Mouse (Mus musculus) hindbrain, embryonic 14.5 days (tissue): ENCODE data around the gene Gm14226. TPM values are rescaled to one million over a fixed set of nuclear protein-coding genes. Genes with fewer than 3 reads are reported as not detected.
"Not testable (repeated sequence)": the region's sequence is repeated elsewhere in the genome, so short reads cannot be mapped to it uniquely, and the experiment has no call there.

Source experiments
- ATAC-seq: fragments of 200-750 bp; cut with Nextera tagmentation; 2 replicates; pipeline ENCODE4 v1.8.0; 2017; ENCODE audit warnings: moderate number of reproducible peaks, mild to moderate bottlenecking, moderate TSS enrichment, moderate library complexity; ENCODE audit not compliant: low FRiP score
- DNase-seq: peaks from one replicate; pipeline ENCODE4 v3.0.0-alpha.2; 2015; ENCODE audit warnings: low spot score
- H3K27ac ChIP-seq: fragments of 300-500 bp; sonication (generic); 2 replicates; pipeline ENCODE4 v1.5.1; 2014; ENCODE audit warnings: mild to moderate bottlenecking, moderate library complexity
- H3K27me3 ChIP-seq: fragments of 300-500 bp; sonication (generic); 2 replicates; pipeline ENCODE4 v1.6.1; 2014; ENCODE audit warnings: mild to moderate bottlenecking, low read length, mixed read lengths; ENCODE audit not compliant: control insufficient read depth, insufficient read depth
- H3K36me3 ChIP-seq: fragments of 300-500 bp; sonication (generic); replicated peaks from 2 replicates; pipeline ENCODE4 v1.6.1; 2014; ENCODE audit not compliant: control insufficient read depth, insufficient read depth
- H3K4me1 ChIP-seq: fragments of 300-500 bp; sonication (generic); replicated peaks from 2 replicates; pipeline ENCODE4 v1.6.1; 2014; ENCODE audit warnings: antibody characterized with exemption, low read length, mixed read lengths; ENCODE audit not compliant: control insufficient read depth, insufficient read depth
- H3K4me2 ChIP-seq: fragments of 300-500 bp; sonication (generic); replicated peaks from 2 replicates; pipeline ENCODE4 v1.6.1; 2014; ENCODE audit warnings: mild to moderate bottlenecking, moderate library complexity
- H3K4me3 ChIP-seq: fragments of 300-500 bp; sonication (generic); replicated peaks from 2 replicates; pipeline ENCODE4 v1.5.1; 2014; ENCODE audit warnings: mild to moderate bottlenecking, low read length
- H3K9ac ChIP-seq: fragments of 300-500 bp; sonication (generic); 2 replicates; pipeline ENCODE4 v1.6.1; 2014
- H3K9me3 ChIP-seq: fragments of 300-500 bp; sonication (generic); 2 replicates; pipeline ENCODE4 v1.6.1; 2016; ENCODE audit warnings: low read length; ENCODE audit not compliant: control insufficient read depth
- WGBS: fragments of 180-500 bp; shearing (Covaris S2); extraction: QIAGEN DNeasy Blood & Tissue Kit; methylation state at CpG from one replicate; pipeline ENCODE4 v1.1.7; 2014; 5-methylcytosine and 5-hydroxymethylcytosine counted together
- polyA plus RNA-seq: library from polyadenylated mRNA; unstranded; fragments of >200 nt; fragmentation: Nextera tagmentation; extraction: Ambion mirVana; gene quantifications from 2 replicates; pipeline ENCODE4 v1.2.1, GENCODE M21; 2014

The Gm14226 gene
- polyA plus RNA-seq: 0.10 TPM in 1 of 2 replicates, not detected in the other

DNA sequence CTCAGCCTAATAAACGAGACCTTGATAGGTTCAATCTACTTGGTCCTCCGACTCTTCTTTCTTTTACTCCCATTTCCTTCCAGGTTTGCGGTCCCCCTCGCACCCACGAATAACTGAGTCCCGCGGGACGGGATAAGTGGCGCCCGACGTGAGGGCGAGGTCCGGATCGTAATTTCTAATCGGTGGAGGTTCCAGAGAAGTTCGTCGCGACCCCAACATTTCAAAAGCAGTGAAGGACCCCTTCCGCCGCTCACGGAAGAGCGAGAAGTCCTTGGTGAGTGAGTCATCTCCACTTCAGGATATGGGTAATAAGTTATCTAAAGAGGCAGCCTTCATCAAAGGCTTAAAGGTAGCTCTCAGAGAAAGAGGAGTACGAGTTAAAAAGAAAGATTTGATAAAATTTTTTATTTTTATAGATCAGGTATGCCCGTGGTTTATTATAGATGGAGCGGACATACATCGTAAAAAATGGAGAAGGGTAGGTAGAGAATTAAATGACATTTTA is at the start of gene Gm14226:
TSS of gene Gm14226 (plus strand) at position 16 of the 505 bp plus-strand sequence.
- H3K4me1 ChIP-seq, ATAC-seq, H3K27me3 ChIP-seq, H3K9me3 ChIP-seq, H3K36me3 ChIP-seq: not testable (repeated sequence)
- Histone ChIP-seq H3K4me3 (peak within 1 kb of the TSS; percentile 44), H3K9ac (peak within 1 kb of the TSS; percentile 69), H3K27ac (peak within 1 kb of the TSS; percentile 80), H3K4me2 (peak within 1 kb of the TSS; percentile 98)
- DNase-seq: peak; percentile 28
- 1% methylated on average over 24 of the region's 26 CpGs for WGBS

DNA sequence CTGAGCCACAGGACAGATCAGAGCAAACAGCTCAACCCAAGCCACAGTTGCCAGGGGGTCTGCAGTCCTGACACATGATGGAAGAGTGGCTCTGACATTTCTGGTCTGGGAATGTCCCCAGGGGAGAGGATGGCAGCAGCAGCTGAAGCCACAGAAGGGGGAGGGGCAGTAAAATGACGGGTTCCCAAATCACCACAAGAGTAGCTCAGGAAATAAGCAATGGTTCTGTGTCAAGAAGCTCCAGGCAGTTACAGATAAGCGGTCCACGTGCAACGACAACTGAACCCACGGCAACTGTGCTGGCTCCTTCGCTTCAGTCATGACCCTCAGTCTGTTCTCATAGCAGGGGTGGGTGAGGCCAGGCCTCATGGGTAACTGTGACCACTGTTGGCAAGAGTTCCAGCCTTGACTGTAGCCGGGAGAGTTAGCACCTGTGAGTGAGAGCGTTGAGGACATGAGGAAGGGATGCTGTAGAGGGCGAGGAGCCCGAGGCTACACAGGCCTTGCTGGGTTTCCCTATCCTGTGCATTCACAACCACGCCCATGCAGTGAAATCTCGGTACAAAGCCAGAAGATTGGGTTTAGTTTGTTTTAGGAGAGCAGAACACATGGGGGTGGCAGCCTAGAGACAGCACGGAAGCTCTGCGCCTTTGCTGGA is 48.2 kb upstream of the Gm14226 start:
- not testable (repeated sequence) for H3K9me3 ChIP-seq, H3K36me3 ChIP-seq, H3K27ac ChIP-seq, H3K4me3 ChIP-seq, ATAC-seq, H3K27me3 ChIP-seq, H3K9ac ChIP-seq, DNase-seq, H3K4me1 ChIP-seq, H3K4me2 ChIP-seq
- 62% methylated on average over 14 of the region's 14 CpGs for WGBS

DNA sequence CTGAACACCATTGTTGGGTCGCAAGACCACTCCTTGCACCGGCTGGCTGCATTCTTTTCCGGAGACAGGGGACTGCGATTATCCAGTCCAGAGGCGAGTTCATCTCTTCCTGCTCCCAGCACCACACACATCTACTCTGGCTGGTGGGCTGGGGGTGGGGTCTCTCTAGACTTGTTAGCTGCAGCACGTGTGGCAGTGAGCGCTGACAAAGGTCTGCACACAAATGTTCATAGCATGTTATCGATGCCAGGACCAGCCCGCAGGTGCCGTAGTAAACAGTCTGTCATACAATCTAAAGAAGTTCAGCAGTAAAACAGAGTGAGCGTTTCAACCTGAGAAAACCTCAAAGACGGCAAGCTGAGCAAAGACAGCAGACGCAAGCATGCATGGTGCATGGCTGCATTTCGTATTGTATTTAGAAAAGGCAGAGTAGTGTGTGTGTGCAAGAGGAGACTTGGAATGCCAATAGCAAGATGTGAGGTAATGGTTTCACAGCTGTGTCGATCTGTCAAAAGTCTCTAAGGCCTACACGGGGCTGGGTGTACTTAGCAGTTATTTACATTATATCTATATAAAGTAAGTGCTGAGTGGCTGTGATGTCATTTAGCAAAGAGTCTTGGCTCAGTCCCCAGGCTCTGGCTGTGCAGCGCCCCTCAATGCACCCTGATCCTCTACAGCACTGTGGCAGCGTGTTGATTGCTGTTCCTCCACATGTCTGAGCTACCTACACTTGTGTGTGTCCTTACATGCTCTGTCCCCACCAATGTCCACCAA is 46.0 kb upstream of the Gm14226 start:
- Histone ChIP-seq H3K9me3 (no peaks in the 10 kb centered on the region), H3K4me2 (no peak overlapping the region), H3K27me3 (no peaks in the 10 kb centered on the region), H3K4me3 (no peak overlapping the region), H3K27ac (no peak overlapping the region), H3K4me1 (no peaks in the 10 kb centered on the region), H3K36me3 (no peaks in the 10 kb centered on the region), H3K9ac (no peak overlapping the region)
- DNase-seq: no peak
- no peak for ATAC-seq
- 70% methylated on average over 18 of the region's 18 CpGs for WGBS

DNA sequence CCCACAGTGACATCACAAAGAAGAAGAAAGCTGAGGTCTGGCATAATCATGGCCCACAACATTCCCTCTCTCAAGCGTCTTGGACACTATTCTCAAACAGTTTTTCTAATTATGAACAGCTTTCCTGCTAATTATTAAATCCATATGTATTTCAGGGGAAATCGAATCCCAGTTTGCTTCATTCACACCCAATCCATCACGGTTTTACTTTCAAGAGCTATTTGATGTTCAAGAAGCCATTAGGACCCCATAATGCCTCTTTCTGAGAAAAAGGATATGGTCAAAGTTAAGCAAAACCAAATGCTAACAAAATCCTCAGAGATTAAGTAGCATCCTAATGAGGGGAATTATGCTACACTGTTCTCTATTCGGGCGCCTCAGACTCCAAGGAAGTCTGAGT is 45.1 kb upstream of the Gm14226 start:
- H3K27me3 ChIP-seq: no peaks in the 10 kb centered on the region
- no peaks in the 10 kb centered on the region for H3K4me1 ChIP-seq
- H3K27ac ChIP-seq: no peak overlapping the region
- no peak overlapping the region for H3K9ac ChIP-seq
- no peak overlapping the region for H3K4me2 ChIP-seq
- DNase-seq (no peak), ATAC-seq (no peak)
- H3K36me3 ChIP-seq: no peaks in the 10 kb centered on the region
- no peak overlapping the region for H3K4me3 ChIP-seq
- no peaks in the 10 kb centered on the region for H3K9me3 ChIP-seq
- 83% methylated on average over 5 of the region's 5 CpGs for WGBS

DNA sequence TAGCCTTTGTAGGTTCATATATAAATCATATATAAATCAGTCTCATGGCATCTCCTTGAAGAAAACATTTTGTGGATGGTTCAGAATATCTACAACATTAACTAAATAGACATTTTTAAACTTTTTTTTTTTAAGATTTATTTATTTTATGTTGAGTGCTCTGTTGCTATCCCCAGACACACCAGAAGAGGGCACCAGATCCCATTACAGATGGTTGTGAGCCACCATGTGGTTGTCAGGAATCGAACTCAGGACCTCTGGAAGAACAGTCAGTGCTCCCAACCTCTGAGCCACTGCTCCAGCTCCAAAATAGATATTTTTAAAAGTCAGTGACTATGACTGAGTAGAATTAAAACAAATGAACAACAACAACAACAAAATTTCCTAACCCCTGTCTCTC is 31.5 kb upstream of the Gm14226 start:
- H3K9ac ChIP-seq: no peak overlapping the region
- H3K9me3 ChIP-seq: no peaks in the 10 kb centered on the region
- DNase-seq (no peak), ATAC-seq (no peak)
- H3K27me3 ChIP-seq: no peaks in the 10 kb centered on the region
- WGBS: 62% methylated on average over 1 of the region's 1 CpGs
- 0 out of 2 replicates have a peak, but pooled peaks cover 3% of the 10 kb centered on the region for H3K4me1 ChIP-seq
- H3K4me3 ChIP-seq: no peak overlapping the region
- no peaks in the 10 kb centered on the region for H3K36me3 ChIP-seq
- H3K27ac ChIP-seq: no peak overlapping the region
- H3K4me2 ChIP-seq: no peak overlapping the region

DNA sequence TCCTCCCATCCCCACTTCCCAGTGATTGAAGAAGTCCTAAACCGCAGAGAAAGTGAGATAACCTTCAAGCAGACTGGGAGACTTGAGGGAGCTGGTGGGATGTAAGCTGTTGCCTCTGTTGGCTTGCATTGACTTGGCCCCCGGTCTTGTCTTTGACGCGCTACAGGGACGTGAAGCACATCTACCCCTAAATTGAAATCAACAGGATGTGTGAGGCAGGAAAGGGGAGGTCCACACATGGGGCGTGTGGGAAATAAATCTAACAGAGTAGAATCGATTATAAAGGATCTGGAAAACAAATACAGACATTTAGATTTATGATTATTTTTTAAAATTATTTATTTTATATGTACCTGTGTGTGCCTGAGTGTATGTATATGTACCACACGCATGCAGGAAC is 26.7 kb upstream of the Gm14226 start:
- Histone ChIP-seq H3K4me2 (no peak overlapping the region), H3K9ac (no peak overlapping the region), H3K4me1 (no peaks in the 10 kb centered on the region), H3K36me3 (no peaks in the 10 kb centered on the region), H3K27ac (no peak overlapping the region), H3K9me3 (no peaks in the 10 kb centered on the region), H3K4me3 (no peak overlapping the region), H3K27me3 (no peaks in the 10 kb centered on the region)
- WGBS: 90% methylated on average over 8 of the region's 8 CpGs
- DNase-seq (no peak), ATAC-seq (no peak)

DNA sequence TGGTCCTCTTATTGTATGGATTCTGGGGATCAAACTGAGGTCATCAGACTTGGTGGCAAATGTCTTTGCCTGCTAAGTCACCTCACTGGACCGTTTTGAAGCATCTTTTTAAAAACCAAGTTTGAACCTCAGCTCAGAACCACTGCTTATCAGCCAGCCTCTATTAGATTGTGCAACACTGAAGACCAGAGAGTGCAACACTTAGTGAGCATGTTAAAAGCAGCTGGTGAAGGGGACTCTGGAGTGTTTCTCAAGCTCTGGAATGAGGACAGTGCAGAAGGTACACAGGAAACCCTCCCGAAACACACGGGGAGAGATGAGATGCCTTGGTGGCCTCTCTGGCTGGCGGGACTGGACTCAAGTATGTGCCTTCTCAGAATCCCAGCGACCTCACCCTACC is 26.0 kb upstream of the Gm14226 start:
- H3K4me2 ChIP-seq: no peak overlapping the region
- DNase-seq (no peak), ATAC-seq (no peak)
- no peaks in the 10 kb centered on the region for H3K4me1 ChIP-seq
- H3K36me3 ChIP-seq: no peaks in the 10 kb centered on the region
- no peak overlapping the region for H3K4me3 ChIP-seq
- H3K9ac ChIP-seq: no peak overlapping the region
- H3K27ac ChIP-seq: no peak overlapping the region
- no peaks in the 10 kb centered on the region for H3K9me3 ChIP-seq
- H3K27me3 ChIP-seq: no peaks in the 10 kb centered on the region
- 85% methylated on average over 5 of the region's 5 CpGs for WGBS

DNA sequence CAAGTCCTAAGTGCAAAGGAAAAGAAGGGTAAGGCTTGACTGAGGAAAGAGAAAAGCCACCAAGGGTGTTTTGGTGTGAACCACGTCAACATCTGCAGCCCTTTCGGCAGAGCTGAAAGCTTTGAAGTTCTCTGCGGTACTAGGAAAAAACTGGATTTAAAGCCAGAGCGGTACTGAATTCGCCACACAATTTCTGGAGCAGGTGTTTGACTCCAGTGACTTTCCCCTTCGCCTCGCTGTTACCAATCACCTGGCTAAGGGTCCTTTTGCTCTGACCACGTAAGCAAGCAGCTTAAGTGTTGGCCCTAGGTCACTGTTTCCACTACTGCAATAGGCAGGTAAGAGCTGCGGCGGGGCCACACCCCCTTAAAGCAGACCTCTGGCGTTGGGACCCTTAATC is 12.6 kb upstream of the Gm14226 start:
- Histone ChIP-seq H3K4me3 (no peak overlapping the region), H3K4me2 (no peak overlapping the region), H3K27ac (no peak overlapping the region), H3K9me3 (no peaks in the 10 kb centered on the region), H3K9ac (no peak overlapping the region), H3K4me1 (no peaks in the 10 kb centered on the region), H3K36me3 (no peaks in the 10 kb centered on the region), H3K27me3 (no peaks in the 10 kb centered on the region)
- ATAC-seq (no peak), DNase-seq (no peak)
- 94% methylated on average over 11 of the region's 11 CpGs for WGBS

DNA sequence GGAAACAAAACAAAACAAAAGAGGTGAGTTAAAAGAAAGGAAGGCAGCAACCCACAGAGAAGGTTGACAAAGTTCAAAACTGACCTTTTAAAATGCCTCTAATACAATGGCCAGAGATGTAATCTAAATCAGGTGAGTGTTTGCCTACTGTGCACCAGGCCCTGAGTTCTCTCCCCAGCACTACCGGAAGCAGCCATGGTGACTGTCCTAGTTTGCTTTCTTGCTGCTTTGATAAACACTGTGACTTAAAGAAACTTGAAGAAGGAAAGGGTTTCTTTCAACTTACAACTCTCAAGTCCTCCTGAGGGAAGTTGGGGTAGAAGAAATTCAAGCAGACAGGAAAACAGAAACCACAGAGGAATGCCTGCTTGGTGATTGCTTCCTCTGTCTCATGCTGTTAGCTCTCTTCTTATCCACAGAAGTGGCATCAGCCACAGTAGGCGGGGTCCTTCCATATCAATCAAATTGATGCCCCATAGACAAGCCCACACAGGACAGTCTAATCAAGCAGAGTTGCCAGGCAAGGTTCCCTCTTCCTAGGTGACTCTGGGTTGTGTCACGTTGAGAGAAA is 6.9 kb upstream of the Gm14226 start:
- ATAC-seq (no peak), DNase-seq (no peak)
- Histone ChIP-seq H3K27me3 (no peaks in the 10 kb centered on the region; the same call in 1 of the 2 replicates), H3K4me1 (no peaks in the 10 kb centered on the region), H3K9me3 (no peaks in the 10 kb centered on the region), H3K27ac (no peak overlapping the region), H3K9ac (no peak overlapping the region), H3K4me2 (no peak overlapping the region), H3K36me3 (no peaks in the 10 kb centered on the region), H3K4me3 (no peak overlapping the region)
- 55% methylated on average over 3 of the region's 3 CpGs for WGBS
